In the genomic region with DNA sequence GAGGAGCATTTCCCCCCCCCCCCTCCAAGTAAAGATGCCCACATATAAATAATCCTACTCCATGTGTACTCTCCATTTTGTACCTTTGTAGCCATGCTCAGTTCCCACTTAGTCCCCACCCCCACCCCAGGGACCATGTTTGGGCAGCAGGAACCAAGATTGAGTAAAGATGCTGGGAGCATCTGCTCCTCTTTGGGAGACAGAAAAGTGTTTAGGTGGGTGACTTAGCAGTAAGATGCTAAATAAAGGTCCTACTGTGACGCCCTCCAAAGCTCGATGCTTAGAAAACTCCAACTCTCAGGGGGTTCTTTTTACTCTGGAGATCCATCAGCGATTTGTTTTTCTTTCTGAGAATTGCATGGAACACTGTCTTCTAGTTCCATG, we compare ENCODE assay signal across 16 mouse cellular contexts.
DNase-seq lines count a peak whose midpoint lies in the region; ATAC-seq and TF ChIP-seq lines count a peak whose summit lies in the region.
"Had no signal": no experiment of that assay in that cellular context is flagged by ENCODE, and none has a peak within 500 bp of the region (broad histone marks: within the 10 kb centered on the region; RNA-seq: fewer than 3 reads in every experiment).

No protein-coding gene starts in this region.

- H3K27me3 ChIP-seq in heart, embryonic 14.5 days (ENCODE audit: control insufficient read depth, insufficient read depth, low read length): no peaks in the 10 kb centered on the region
- H3K27me3 ChIP-seq in liver, postnatal 0 days (ENCODE audit: insufficient read depth, low read length): no peaks in the 10 kb centered on the region
- no peaks in the 10 kb centered on the region for H3K27me3 ChIP-seq in liver, embryonic 12.5 days (replicated peaks)
- H3K27me3 ChIP-seq: embryonic facial prominence, embryonic 15.5 days; limb, embryonic 12.5 days; liver, embryonic 13.5 days; lung, embryonic 15.5 days had no signal

- H3K4me3 ChIP-seq in heart, embryonic 14.5 days (ENCODE audit: control insufficient read depth in 1 of 2, insufficient read depth in 1 of 2, low read depth in 1 of 2, low read length in 2 of 2): no peak overlapping the region
- no peak overlapping the region for H3K4me3 ChIP-seq in liver, postnatal 0 days (ENCODE audit: low read depth, low read length)
- no peak overlapping the region for H3K4me3 ChIP-seq in liver, embryonic 12.5 days
- H3K4me3 ChIP-seq: embryonic facial prominence, embryonic 15.5 days; limb, embryonic 12.5 days; liver, embryonic 13.5 days; lung, embryonic 15.5 days; midbrain, embryonic 10.5 days had no signal

- ATAC-seq in frontal cortex, adult (ENCODE audit: low TSS enrichment): peak; percentile 43
- no peak for ATAC-seq in heart, embryonic 14.5 days (ENCODE audit: insufficient number of reproducible peaks, insufficient read depth, low FRiP score, low read depth)
- ATAC-seq in liver, postnatal 0 days: no peak
- ATAC-seq in liver, embryonic 12.5 days: no peak
- ATAC-seq: hindbrain, postnatal 0 days had no signal

- TF ChIP-seq EP300 in liver, postnatal 0 days (IDR thresholded peaks at IDR 0.05; ENCODE audit: low read depth): no peak

- no peaks in the 10 kb centered on the region for H3K36me3 ChIP-seq in heart, embryonic 14.5 days (ENCODE audit: control insufficient read depth, insufficient read depth, low read length)
- H3K36me3 ChIP-seq in liver, postnatal 0 days (replicated peaks; ENCODE audit: insufficient read depth, low read length): no peaks in the 10 kb centered on the region
- H3K36me3 ChIP-seq in liver, embryonic 12.5 days: no peaks in the 10 kb centered on the region
- H3K36me3 ChIP-seq: embryonic facial prominence, embryonic 15.5 days; limb, embryonic 12.5 days; liver, embryonic 13.5 days; lung, embryonic 15.5 days; midbrain, embryonic 10.5 days had no signal

- no peak for DNase-seq in frontal cortex, postnatal 14 days (ENCODE audit: low spot score in 2 of 2)
- DNase-seq in heart, adult 11 months: no peak
- no peak for DNase-seq in liver, postnatal 0 days
- no peak for DNase-seq in cerebellum, postnatal 10 days
- no peak for DNase-seq in right cerebral cortex, postnatal 36 days (ENCODE audit: low spot score in 2 of 2)
- DNase-seq: kidney, postnatal 14 days; liver, embryonic 13.5 days had no signal

- WGBS in heart, embryonic 14.5 days: 76% methylated on average over 3 of the region's 3 CpGs
- 90% methylated on average over 3 of the region's 3 CpGs for WGBS in liver, postnatal 0 days (ENCODE audit: insufficient replicate concordance)
- 71% methylated on average over 3 of the region's 3 CpGs for WGBS in liver, embryonic 12.5 days (ENCODE audit: insufficient replicate concordance)

- no peak for TF ChIP-seq CTCF in liver, postnatal 0 days (IDR thresholded peaks at IDR 0.05; ENCODE audit: low read depth)

- peaks cover 33 to 46% of the 10 kb centered on the region in 2 experiments for H3K4me1 ChIP-seq in heart, embryonic 14.5 days (ENCODE audit: control insufficient read depth in 2 of 2, insufficient read depth in 2 of 2, low read length in 2 of 2)
- peaks cover 15% of the 10 kb centered on the region for H3K4me1 ChIP-seq in liver, postnatal 0 days (ENCODE audit: insufficient read depth)
- peaks cover 24% of the 10 kb centered on the region; the same call in 1 of the 2 replicates for H3K4me1 ChIP-seq in liver, embryonic 12.5 days
- H3K4me1 ChIP-seq: limb, embryonic 12.5 days; midbrain, embryonic 10.5 days had no signal

- peak overlapping the region in 1 of 2 experiments; percentile 61; a peak in 2 of 4 replicates for H3K27ac ChIP-seq in heart, embryonic 14.5 days (replicated peaks in 1 of 2; ENCODE audit: control insufficient read depth in 1 of 2, insufficient read depth in 1 of 2, low read depth in 2 of 2, low read length in 2 of 2)
- no peak overlapping the region for H3K27ac ChIP-seq in liver, postnatal 0 days (ENCODE audit: low read depth)
- no peak overlapping the region for H3K27ac ChIP-seq in liver, embryonic 12.5 days
- H3K27ac ChIP-seq: hindbrain, postnatal 0 days; limb, embryonic 12.5 days; liver, embryonic 13.5 days; lung, embryonic 15.5 days; midbrain, embryonic 10.5 days had no signal

- H3K4me2 ChIP-seq in heart, embryonic 14.5 days (ENCODE audit: low read length): peak overlapping the region; percentile 57
- H3K4me2 ChIP-seq in liver, postnatal 0 days (ENCODE audit: low read depth, low read length): peak overlapping the region; percentile 52; the same call in 1 of the 2 replicates
- H3K4me2 ChIP-seq in liver, embryonic 12.5 days: no peak overlapping the region
- H3K4me2 ChIP-seq: limb, embryonic 12.5 days; liver, embryonic 13.5 days had no signal

- H3K9ac ChIP-seq in heart, embryonic 14.5 days (ENCODE audit: low read length): no peak overlapping the region
- no peak overlapping the region for H3K9ac ChIP-seq in liver, postnatal 0 days (replicated peaks)
- H3K9ac ChIP-seq in liver, embryonic 12.5 days: no peak overlapping the region
- H3K9ac ChIP-seq: embryonic facial prominence, embryonic 15.5 days; forebrain, postnatal 0 days; limb, embryonic 12.5 days; liver, embryonic 13.5 days; lung, embryonic 15.5 days had no signal

- no peaks in the 10 kb centered on the region for H3K9me3 ChIP-seq in heart, embryonic 14.5 days (ENCODE audit: control insufficient read depth, low read length)
- H3K9me3 ChIP-seq in liver, postnatal 0 days (ENCODE audit: low read length): no peaks in the 10 kb centered on the region
- H3K9me3 ChIP-seq in liver, embryonic 12.5 days (replicated peaks): no peaks in the 10 kb centered on the region
- H3K9me3 ChIP-seq: embryonic facial prominence, embryonic 15.5 days; limb, embryonic 12.5 days; liver, embryonic 13.5 days; lung, embryonic 15.5 days; midbrain, embryonic 10.5 days had no signal
